Comparison of ENCODE assay signal across 8 mouse cellular contexts in genomic region chr17:14942181-14942580, GRCm38 (mm10). TPM values are rescaled to one million over a fixed set of nuclear protein-coding genes. Genes with fewer than 3 reads are reported as not detected.
DNase-seq lines count a peak whose midpoint lies in the region; ATAC-seq and TF ChIP-seq lines count a peak whose summit lies in the region.
"Not testable (repeated sequence)": the region's sequence is repeated elsewhere in the genome, so short reads cannot be mapped to it uniquely, and the experiment has no call there.

No protein-coding gene starts in this region.

- H3K27ac ChIP-seq in ES-Bruce4 (ENCODE audit: insufficient read depth, low read length); forebrain, embryonic 15.5 days (replicated peaks); kidney, embryonic 15.5 days; liver, embryonic 12.5 days; midbrain, embryonic 12.5 days (replicated peaks); stomach, embryonic 15.5 days: not testable (repeated sequence)
- peak overlapping the region; percentile 91 for H3K27ac ChIP-seq in hindbrain, embryonic 10.5 days

- WGBS in forebrain, embryonic 15.5 days, result 63% methylated on average over 6 of the region's 6 CpGs
- 66% methylated on average over 6 of the region's 6 CpGs for WGBS in hindbrain, embryonic 10.5 days
- WGBS in kidney, embryonic 15.5 days, result 73% methylated on average over 6 of the region's 6 CpGs
- 69% methylated on average over 6 of the region's 6 CpGs for WGBS in liver, embryonic 12.5 days (ENCODE audit: insufficient replicate concordance)
- 60% methylated on average over 6 of the region's 6 CpGs for WGBS in midbrain, embryonic 12.5 days
- WGBS in stomach, embryonic 15.5 days, result 62% methylated on average over 6 of the region's 6 CpGs

- not testable (repeated sequence) for ATAC-seq in forebrain, embryonic 15.5 days (replicated peaks); kidney, embryonic 15.5 days (replicated peaks; ENCODE audit: low FRiP score); liver, embryonic 12.5 days; midbrain, embryonic 12.5 days (ENCODE audit: low FRiP score, low read depth); stomach, embryonic 15.5 days (ENCODE audit: insufficient read depth, low FRiP score, low read depth)

- peaks cover 15% of the 10 kb centered on the region; the same call in 1 of the 2 replicates for H3K36me3 ChIP-seq in ES-Bruce4 (ENCODE audit: control insufficient read depth, insufficient read depth, low read length, poor library complexity, severe bottlenecking)
- H3K36me3 ChIP-seq in forebrain, embryonic 15.5 days, result peaks cover 11% of the 10 kb centered on the region
- H3K36me3 ChIP-seq in hindbrain, embryonic 10.5 days, result peaks cover 25% of the 10 kb centered on the region
- peaks cover 19% of the 10 kb centered on the region for H3K36me3 ChIP-seq in kidney, embryonic 15.5 days
- H3K36me3 ChIP-seq in liver, embryonic 12.5 days, result peaks cover 30% of the 10 kb centered on the region
- H3K36me3 ChIP-seq in midbrain, embryonic 12.5 days; stomach, embryonic 15.5 days: not testable (repeated sequence)

- H3K9ac ChIP-seq in ES-Bruce4 (ENCODE audit: low read depth, poor library complexity, severe bottlenecking), result peak overlapping the region; percentile 65; the same call in 1 of the 2 replicates
- H3K9ac ChIP-seq in forebrain, embryonic 15.5 days (replicated peaks), result peak overlapping the region; percentile 84
- peak overlapping the region; percentile 73 for H3K9ac ChIP-seq in kidney, embryonic 15.5 days
- peak overlapping the region; percentile 88; the same call in 1 of the 2 replicates for H3K9ac ChIP-seq in liver, embryonic 12.5 days
- peak overlapping the region; percentile 90 for H3K9ac ChIP-seq in midbrain, embryonic 12.5 days (replicated peaks)
- H3K9ac ChIP-seq in stomach, embryonic 15.5 days, result not testable (repeated sequence)

- H3K4me3 ChIP-seq in ES-Bruce4 (ENCODE audit: low read depth, low read length), result not testable (repeated sequence)
- peak overlapping the region; percentile 94 for H3K4me3 ChIP-seq in forebrain, embryonic 15.5 days
- peak overlapping the region; percentile 99 for H3K4me3 ChIP-seq in hindbrain, embryonic 10.5 days
- H3K4me3 ChIP-seq in kidney, embryonic 15.5 days (replicated peaks), result peak overlapping the region; percentile 70
- peak overlapping the region; percentile 96 for H3K4me3 ChIP-seq in liver, embryonic 12.5 days
- peak overlapping the region; percentile 77 for H3K4me3 ChIP-seq in midbrain, embryonic 12.5 days
- H3K4me3 ChIP-seq in stomach, embryonic 15.5 days (replicated peaks), result peak overlapping the region; percentile 82

- TF ChIP-seq CTCF in ES-Bruce4 (IDR thresholded peaks at IDR 0.05; ENCODE audit: low read depth, low read length), result not testable (repeated sequence)

- peak overlapping the region; percentile 75 for H3K4me2 ChIP-seq in forebrain, embryonic 15.5 days (replicated peaks)
- peak overlapping the region; percentile 80 for H3K4me2 ChIP-seq in kidney, embryonic 15.5 days
- H3K4me2 ChIP-seq in liver, embryonic 12.5 days, result peak overlapping the region; percentile 95
- H3K4me2 ChIP-seq in midbrain, embryonic 12.5 days (replicated peaks), result peak overlapping the region; percentile 92
- peak overlapping the region; percentile 76 for H3K4me2 ChIP-seq in stomach, embryonic 15.5 days

- DNase-seq in cerebellum, postnatal 25 days, result peak; percentile 4 to 7
- DNase-seq in hindbrain, embryonic 10.5 days (ENCODE audit: low spot score), result not testable (repeated sequence)

- TF ChIP-seq POLR2A in ES-Bruce4 (IDR thresholded peaks at IDR 0.05; ENCODE audit: insufficient read depth, low read length), result not testable (repeated sequence)

- TF ChIP-seq EP300 in ES-Bruce4 (IDR thresholded peaks at IDR 0.05; ENCODE audit: insufficient read depth, low read depth, low read length), result not testable (repeated sequence)

- not testable (repeated sequence) for H3K4me1 ChIP-seq in ES-Bruce4 (ENCODE audit: control insufficient read depth, insufficient read depth, low read length)
- H3K4me1 ChIP-seq in forebrain, embryonic 15.5 days, result peaks cover 26% of the 10 kb centered on the region
- H3K4me1 ChIP-seq in hindbrain, embryonic 10.5 days (replicated peaks), result peaks cover 31% of the 10 kb centered on the region
- H3K4me1 ChIP-seq in kidney, embryonic 15.5 days, result peaks cover 24% of the 10 kb centered on the region
- H3K4me1 ChIP-seq in liver, embryonic 12.5 days, result peaks cover 28% of the 10 kb centered on the region
- H3K4me1 ChIP-seq in midbrain, embryonic 12.5 days, result peaks cover 19% of the 10 kb centered on the region
- H3K4me1 ChIP-seq in stomach, embryonic 15.5 days, result peaks cover 10% of the 10 kb centered on the region; the same call in 1 of the 2 replicates

- H3K27me3 ChIP-seq in ES-Bruce4 (ENCODE audit: control insufficient read depth, insufficient read depth, low read length, poor library complexity, severe bottlenecking); forebrain, embryonic 15.5 days; hindbrain, embryonic 10.5 days (ENCODE audit: insufficient read depth, poor library complexity, severe bottlenecking); kidney, embryonic 15.5 days; liver, embryonic 12.5 days (replicated peaks); midbrain, embryonic 12.5 days; stomach, embryonic 15.5 days (replicated peaks): not testable (repeated sequence)

- not testable (repeated sequence) for H3K9me3 ChIP-seq in ES-Bruce4 (replicated peaks; ENCODE audit: control insufficient read depth, insufficient read depth, low read length, poor library complexity, severe bottlenecking); forebrain, embryonic 15.5 days; hindbrain, embryonic 10.5 days; kidney, embryonic 15.5 days (replicated peaks); liver, embryonic 12.5 days (replicated peaks); midbrain, embryonic 12.5 days; stomach, embryonic 15.5 days

RNA-seq across cellular contexts. Expression of gene Wdr27, which starts 0.8 kb away (rescaled TPM):
- 1.8 TPM in 1 of 2 replicates, not detected in the other for polyA plus RNA-seq in ES-Bruce4 (2011; ENCODE audit: insufficient read depth, insufficient read length, low read depth, missing spikeins)
- polyA plus RNA-seq in forebrain, embryonic 15.5 days (2015; fragmentation: Nextera tagmentation; extraction: Ambion mirVana), result 7.9 and 8.8 TPM in 2 replicates
- polyA plus RNA-seq in hindbrain, embryonic 10.5 days (2016; fragmentation: Nextera tagmentation; extraction: Ambion mirVana), result 4.9 and 8.9 TPM in 2 replicates
- polyA plus RNA-seq in kidney, embryonic 15.5 days (2015; fragmentation: Nextera tagmentation; extraction: Ambion mirVana), result 6.8 and 7.4 TPM in 2 replicates
- 1.6 and 2.1 TPM in 2 replicates for polyA plus RNA-seq in liver, embryonic 12.5 days (2016; fragmentation: Nextera tagmentation; extraction: Ambion mirVana)
- polyA plus RNA-seq in midbrain, embryonic 12.5 days (2016; fragmentation: Nextera tagmentation; extraction: Ambion mirVana), result 4.7 and 7.1 TPM in 2 replicates
- 5.2 and 7.6 TPM in 2 replicates for polyA plus RNA-seq in stomach, embryonic 15.5 days (2015; fragmentation: Nextera tagmentation; extraction: Ambion mirVana)

RNA-seq across cellular contexts. Expression of gene 1600012H06Rik, which starts 0.8 kb away (rescaled TPM):
- 16.1 and 21.1 TPM in 2 replicates for polyA plus RNA-seq in ES-Bruce4 (2011; ENCODE audit: insufficient read depth, insufficient read length, low read depth, missing spikeins)
- polyA plus RNA-seq in forebrain, embryonic 15.5 days (2015; fragmentation: Nextera tagmentation; extraction: Ambion mirVana), result 28.5 and 31.7 TPM in 2 replicates
- 28.1 TPM in 2 replicates for polyA plus RNA-seq in hindbrain, embryonic 10.5 days (2016; fragmentation: Nextera tagmentation; extraction: Ambion mirVana)
- polyA plus RNA-seq in kidney, embryonic 15.5 days (2015; fragmentation: Nextera tagmentation; extraction: Ambion mirVana), result 34.4 and 34.7 TPM in 2 replicates
- 13.7 and 15.3 TPM in 2 replicates for polyA plus RNA-seq in liver, embryonic 12.5 days (2016; fragmentation: Nextera tagmentation; extraction: Ambion mirVana)
- 31.4 and 33.1 TPM in 2 replicates for polyA plus RNA-seq in midbrain, embryonic 12.5 days (2016; fragmentation: Nextera tagmentation; extraction: Ambion mirVana)
- polyA plus RNA-seq in stomach, embryonic 15.5 days (2015; fragmentation: Nextera tagmentation; extraction: Ambion mirVana), result 37.5 and 39.3 TPM in 2 replicates

RNA-seq across cellular contexts. Expression of gene Phf10, which starts 18.9 kb away (rescaled TPM):
- 104 and 107 TPM in 2 replicates for polyA plus RNA-seq in ES-Bruce4 (2011; ENCODE audit: insufficient read depth, insufficient read length, low read depth, missing spikeins)
- polyA plus RNA-seq in forebrain, embryonic 15.5 days (2015; fragmentation: Nextera tagmentation; extraction: Ambion mirVana), result 16.8 and 17.5 TPM in 2 replicates
- 24.5 and 32.5 TPM in 2 replicates for polyA plus RNA-seq in hindbrain, embryonic 10.5 days (2016; fragmentation: Nextera tagmentation; extraction: Ambion mirVana)
- 26.0 and 26.9 TPM in 2 replicates for polyA plus RNA-seq in kidney, embryonic 15.5 days (2015; fragmentation: Nextera tagmentation; extraction: Ambion mirVana)
- polyA plus RNA-seq in liver, embryonic 12.5 days (2016; fragmentation: Nextera tagmentation; extraction: Ambion mirVana), result 119 TPM in 2 replicates
- 23.4 and 23.7 TPM in 2 replicates for polyA plus RNA-seq in midbrain, embryonic 12.5 days (2016; fragmentation: Nextera tagmentation; extraction: Ambion mirVana)
- polyA plus RNA-seq in stomach, embryonic 15.5 days (2015; fragmentation: Nextera tagmentation; extraction: Ambion mirVana), result 41.0 and 46.2 TPM in 2 replicates

RNA-seq across cellular contexts. Expression of gene 9030025P20Rik, which starts 36.1 kb away (rescaled TPM):
- 10.8 and 13.0 TPM in 2 replicates for polyA plus RNA-seq in ES-Bruce4 (2011; ENCODE audit: insufficient read depth, insufficient read length, low read depth, missing spikeins)
- polyA plus RNA-seq in forebrain, embryonic 15.5 days (2015; fragmentation: Nextera tagmentation; extraction: Ambion mirVana), result 8.8 and 10.4 TPM in 2 replicates
- polyA plus RNA-seq in hindbrain, embryonic 10.5 days (2016; fragmentation: Nextera tagmentation; extraction: Ambion mirVana), result 10.7 and 11.1 TPM in 2 replicates
- polyA plus RNA-seq in kidney, embryonic 15.5 days (2015; fragmentation: Nextera tagmentation; extraction: Ambion mirVana), result 8.3 and 9.1 TPM in 2 replicates
- 6.2 and 7.1 TPM in 2 replicates for polyA plus RNA-seq in liver, embryonic 12.5 days (2016; fragmentation: Nextera tagmentation; extraction: Ambion mirVana)
- 14.0 and 14.8 TPM in 2 replicates for polyA plus RNA-seq in midbrain, embryonic 12.5 days (2016; fragmentation: Nextera tagmentation; extraction: Ambion mirVana)
- polyA plus RNA-seq in stomach, embryonic 15.5 days (2015; fragmentation: Nextera tagmentation; extraction: Ambion mirVana), result 8.3 and 11.1 TPM in 2 replicates

RNA-seq across cellular contexts. Expression of gene Gm3417, which starts 36.4 kb away (rescaled TPM):
- polyA plus RNA-seq in ES-Bruce4 (2011; ENCODE audit: insufficient read depth, insufficient read length, low read depth, missing spikeins), result not detected in 2 replicates
- 0.63 and 0.87 TPM in 2 replicates for polyA plus RNA-seq in forebrain, embryonic 15.5 days (2015; fragmentation: Nextera tagmentation; extraction: Ambion mirVana)
- polyA plus RNA-seq in hindbrain, embryonic 10.5 days (2016; fragmentation: Nextera tagmentation; extraction: Ambion mirVana), result 1.8 TPM in 1 of 2 replicates, not detected in the other
- polyA plus RNA-seq in kidney, embryonic 15.5 days (2015; fragmentation: Nextera tagmentation; extraction: Ambion mirVana), result 0.69 TPM in 1 of 2 replicates, not detected in the other
- 0.97 and 2.9 TPM in 2 replicates for polyA plus RNA-seq in liver, embryonic 12.5 days (2016; fragmentation: Nextera tagmentation; extraction: Ambion mirVana)
- 1.0 and 1.2 TPM in 2 replicates for polyA plus RNA-seq in midbrain, embryonic 12.5 days (2016; fragmentation: Nextera tagmentation; extraction: Ambion mirVana)
- polyA plus RNA-seq in stomach, embryonic 15.5 days (2015; fragmentation: Nextera tagmentation; extraction: Ambion mirVana), result not detected in 2 replicates
